Mouse (Mus musculus): ENCODE results near the gene Ppp1r14d.

Ppp1r14d gene

DNA sequence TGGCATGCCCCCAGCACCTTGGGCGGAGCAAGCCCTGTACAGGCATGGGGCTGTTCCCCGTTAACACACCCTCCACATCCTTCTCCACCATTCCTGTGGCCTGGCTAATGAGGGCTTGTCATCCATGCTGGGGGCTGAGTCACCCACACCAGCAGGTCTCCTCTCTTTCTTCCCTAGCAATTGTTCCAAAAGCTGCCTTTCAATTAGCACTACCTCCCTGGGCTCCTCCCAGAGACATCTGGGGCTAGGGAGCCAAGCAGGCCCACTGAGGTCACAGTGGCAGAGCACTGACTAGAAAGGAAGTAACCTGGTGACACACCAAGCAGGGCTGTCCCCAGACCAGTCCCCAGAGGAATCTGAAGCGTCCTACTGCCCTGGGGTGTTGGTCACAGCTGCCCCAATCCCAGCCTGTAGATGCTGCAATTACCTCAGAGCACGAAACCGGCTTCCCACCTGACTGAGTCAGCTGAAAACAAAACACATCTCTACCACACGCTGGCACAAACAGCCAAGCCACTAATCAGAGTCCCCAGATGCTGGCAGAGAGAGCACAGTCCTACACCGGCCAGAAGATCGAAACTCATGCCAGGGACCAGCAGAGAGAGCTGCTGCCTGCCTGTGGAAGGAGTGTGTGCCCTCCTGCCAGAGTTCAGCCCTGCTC is 55.6 kb downstream of the Ppp1r14d start, which contains the start of gene Gm14137:
Gene Gm14137, plus strand, starts transcription at position 519 of the 661 bp plus-strand sequence.
- DNase-seq (ENCODE audit: extremely low spot score, low spot score), result no peak

DNA sequence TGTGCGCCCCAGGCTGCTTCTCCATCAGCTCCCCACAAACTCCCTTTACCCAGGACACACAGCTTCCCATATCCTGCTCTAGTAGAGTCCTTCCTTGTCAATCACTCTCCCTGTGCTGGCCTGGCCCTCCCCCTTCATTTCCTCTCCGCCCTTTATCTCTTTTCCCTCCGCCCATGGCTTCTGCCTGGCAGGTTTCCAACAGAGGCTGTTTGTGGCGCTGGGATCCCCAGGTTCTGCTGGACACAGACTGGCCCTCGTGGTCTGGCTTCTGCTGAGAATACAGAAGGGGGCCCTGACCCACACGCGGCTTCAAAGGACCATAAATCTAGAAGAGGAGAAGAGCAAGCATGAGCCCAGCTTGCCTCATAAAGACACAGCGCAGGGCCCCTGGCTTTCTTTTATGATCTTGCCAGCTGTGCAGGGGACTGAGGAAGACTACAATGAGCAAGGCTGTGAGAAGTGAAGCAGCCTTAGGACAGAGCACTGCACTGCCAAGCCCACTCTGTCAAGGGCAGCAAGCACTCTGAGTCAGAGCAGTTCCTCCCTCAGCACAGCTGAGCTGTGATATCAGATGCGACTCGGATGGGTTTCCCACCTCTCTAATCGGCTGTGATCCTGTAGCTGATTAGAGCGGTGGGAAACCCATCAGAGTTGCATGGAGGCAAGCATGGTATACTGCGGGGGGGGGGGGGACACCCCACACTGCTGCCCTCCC is 56.7 kb downstream of the Ppp1r14d start:
- DNase-seq (ENCODE audit: extremely low spot score, low spot score), result no peak

DNA sequence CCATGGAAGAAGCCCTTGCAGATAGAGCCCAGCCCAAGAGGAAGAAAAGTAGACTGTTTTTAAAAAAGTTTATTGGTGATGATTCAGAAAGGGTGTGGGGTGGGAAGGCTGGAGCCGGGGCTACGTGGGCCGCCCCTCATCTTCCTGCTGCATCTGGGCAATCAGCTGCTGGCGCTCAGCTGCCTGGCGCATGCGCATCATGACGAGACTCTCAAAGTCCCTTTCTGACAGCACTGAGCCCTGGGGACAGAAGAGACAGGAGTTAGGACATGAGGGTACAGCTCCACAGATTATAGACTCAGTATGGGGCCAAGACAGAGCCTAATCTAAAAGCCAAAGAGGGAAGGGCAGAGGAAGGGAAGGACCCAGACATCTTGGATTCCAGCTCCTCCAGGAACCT is 57.3 kb downstream of the Ppp1r14d start:
- no peak for DNase-seq (ENCODE audit: extremely low spot score, low spot score)

DNA sequence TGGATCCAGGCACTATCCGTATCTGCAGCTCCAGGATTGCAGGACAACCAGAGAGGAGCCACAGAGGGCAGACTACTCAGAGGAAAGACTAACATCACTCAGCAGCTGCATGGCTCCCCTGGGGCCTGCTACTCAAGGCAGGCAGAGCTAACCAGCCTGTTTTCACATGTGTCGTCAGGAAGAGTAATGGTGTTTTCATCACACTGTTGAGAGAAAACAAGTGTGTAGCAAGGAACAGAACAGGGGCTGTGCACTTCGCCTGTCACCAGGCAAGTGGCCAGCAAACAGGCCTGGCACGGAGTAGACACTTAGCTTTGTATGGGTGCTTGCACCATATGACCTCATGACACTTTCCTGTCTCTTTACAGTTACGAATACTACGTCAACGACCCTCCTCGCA is 58.1 kb downstream of the Ppp1r14d start:
- no peak for DNase-seq (ENCODE audit: extremely low spot score, low spot score)

DNA sequence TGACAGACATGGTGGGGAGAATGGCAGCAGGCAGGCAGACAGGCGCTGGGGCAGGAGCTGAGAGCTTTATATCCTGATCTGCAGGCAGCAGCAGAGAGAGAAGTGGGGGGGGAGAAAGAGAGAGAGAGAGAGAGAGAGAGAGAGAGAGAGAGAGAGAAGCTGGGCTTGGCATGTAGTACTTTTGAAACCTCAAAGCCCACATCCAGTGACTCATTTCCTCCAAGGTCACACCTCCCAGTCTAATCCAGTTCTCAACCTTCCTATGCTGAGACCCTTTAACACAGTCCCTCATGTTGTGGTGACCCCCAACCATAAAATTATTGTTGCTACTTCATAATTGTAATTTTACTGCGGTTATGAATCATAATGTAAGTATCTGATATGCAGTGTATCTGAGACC is 59.4 kb downstream of the Ppp1r14d start:
- DNase-seq (ENCODE audit: extremely low spot score, low spot score), result no peak
